Mouse (Mus musculus) neural tube, embryonic 13.5 days (tissue): ENCODE measurements at regions not wholly inside any gene's neighbourhood (a gene's known extent, or its start where the extent isn't known, plus 50 kb on each side); places are given as distances from the start of the nearest gene placed in this dataset.

Experiments
- ATAC-seq: fragments of 200-750 bp; cut with Nextera tagmentation; 2 replicates; pipeline ENCODE4 v1.8.0; 2017; ENCODE audit warnings: low read depth, mild to moderate bottlenecking, moderate TSS enrichment, moderate library complexity
- H3K27ac ChIP-seq: fragments of 300-500 bp; sonication (generic); replicated peaks from 2 replicates; pipeline ENCODE4 v1.5.1; 2015; ENCODE audit warnings: moderate library complexity, mild to moderate bottlenecking, inconsistent platforms
- H3K27me3 ChIP-seq: fragments of 300-500 bp; sonication (generic); 2 replicates; pipeline ENCODE4 v1.6.1; 2015; ENCODE audit warnings: mild to moderate bottlenecking, inconsistent platforms
- H3K36me3 ChIP-seq: fragments of 300-500 bp; sonication (generic); 2 replicates; pipeline ENCODE4 v1.6.1; 2015; ENCODE audit warnings: mild to moderate bottlenecking, inconsistent platforms
- H3K4me1 ChIP-seq: fragments of 300-500 bp; sonication (generic); replicated peaks from 2 replicates; pipeline ENCODE4 v1.6.1; 2015; ENCODE audit warnings: inconsistent platforms
- H3K4me2 ChIP-seq: fragments of 300-500 bp; sonication (generic); 2 replicates; pipeline ENCODE4 v1.6.1; 2015; ENCODE audit warnings: inconsistent platforms, mild to moderate bottlenecking, moderate library complexity
- H3K4me3 ChIP-seq: fragments of 300-500 bp; sonication (generic); 2 replicates; pipeline ENCODE4 v1.5.1; 2015; ENCODE audit warnings: mild to moderate bottlenecking, inconsistent platforms
- H3K9ac ChIP-seq: fragments of 300-500 bp; sonication (generic); 2 replicates; pipeline ENCODE4 v1.6.1; 2015; ENCODE audit warnings: moderate library complexity, mild to moderate bottlenecking, inconsistent platforms
- H3K9me3 ChIP-seq: fragments of 300-500 bp; sonication (generic); 2 replicates; pipeline ENCODE4 v1.6.1; 2016; ENCODE audit warnings: inconsistent platforms
- WGBS: fragments of 180-500 bp; shearing (Covaris S2); methylation state at CpG from one replicate; pipeline ENCODE4 v1.1.7; 2015; 5-methylcytosine and 5-hydroxymethylcytosine counted together

GRCm38 (mm10) chr8:44766111-44766873 lies 169.0 kb upstream of the Fat1 start:
- no peaks in the 10 kb centered on the region for H3K27me3 ChIP-seq
- H3K4me2 ChIP-seq = no peak overlapping the region
- no peaks in the 10 kb centered on the region for H3K9me3 ChIP-seq
- no peaks in the 10 kb centered on the region for H3K4me1 ChIP-seq
- ATAC-seq = no peak
- H3K4me3 ChIP-seq = no peak overlapping the region
- H3K9ac ChIP-seq = no peak overlapping the region
- H3K36me3 ChIP-seq = no peaks in the 10 kb centered on the region
- H3K27ac ChIP-seq = no peak overlapping the region
- 56% methylated on average over 12 of the region's 12 CpGs for WGBS

- H3K4me1 ChIP-seq = no peaks in the 10 kb centered on the region
- no peaks in the 10 kb centered on the region for H3K36me3 ChIP-seq
- H3K9ac ChIP-seq = no peak overlapping the region
- no peaks in the 10 kb centered on the region for H3K27me3 ChIP-seq
- no peak overlapping the region for H3K4me3 ChIP-seq
- no peak overlapping the region for H3K27ac ChIP-seq
- no peak overlapping the region for H3K4me2 ChIP-seq
- no peaks in the 10 kb centered on the region for H3K9me3 ChIP-seq
- ATAC-seq = no peak
- WGBS = 77% methylated on average over 4 of the region's 4 CpGs
Measured at GRCm38 (mm10) chr8:44767271-44767670, 168.0 kb upstream of the Fat1 start.

DNA sequence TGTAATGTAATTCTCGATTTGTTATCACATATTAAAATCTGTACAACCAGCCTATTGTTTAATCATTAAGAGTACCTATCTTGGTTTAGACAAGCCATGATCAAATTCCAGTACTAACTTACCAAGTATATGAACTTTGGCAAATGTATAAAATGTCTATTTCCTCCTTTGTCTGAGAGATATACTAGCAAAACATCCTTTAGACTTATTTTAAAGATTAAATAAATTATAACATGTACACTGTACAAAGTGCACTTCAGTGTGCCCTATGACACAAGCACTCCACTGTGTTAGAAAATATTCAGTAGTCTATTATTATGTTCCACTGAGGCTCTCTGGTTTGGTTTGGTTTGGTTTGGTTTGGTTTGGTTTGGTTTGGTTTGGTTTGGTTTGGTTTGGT lies 156.0 kb upstream of the Fat1 start:
- H3K27ac ChIP-seq = no peak overlapping the region
- WGBS = 78% methylated on average over 1 of the region's 1 CpGs
- H3K4me3 ChIP-seq = no peak overlapping the region
- H3K36me3 ChIP-seq = no peaks in the 10 kb centered on the region
- no peak for ATAC-seq
- H3K4me2 ChIP-seq = no peak overlapping the region
- no peaks in the 10 kb centered on the region for H3K4me1 ChIP-seq
- no peaks in the 10 kb centered on the region for H3K27me3 ChIP-seq
- no peak overlapping the region for H3K9ac ChIP-seq
- H3K9me3 ChIP-seq = no peaks in the 10 kb centered on the region

DNA sequence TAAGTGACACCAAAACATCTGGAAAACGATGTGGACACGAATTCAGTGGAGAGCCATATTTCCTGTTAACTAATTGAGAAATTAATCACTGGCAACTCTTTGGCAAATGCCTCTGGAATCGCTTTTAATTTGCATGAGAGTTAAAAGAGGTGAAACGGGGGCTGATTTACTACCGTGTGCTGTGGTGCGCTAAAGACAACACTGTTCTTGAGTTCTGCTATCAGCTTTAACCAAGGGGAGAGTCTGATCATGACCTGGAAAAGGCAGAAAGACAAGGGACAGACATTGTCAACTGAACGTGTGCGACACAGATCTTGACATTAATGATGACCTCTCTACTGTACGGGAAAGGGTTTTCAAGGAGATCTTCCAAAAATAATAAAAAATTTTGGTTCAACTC lies 152.8 kb upstream of the Fat1 start:
- 71% methylated on average over 9 of the region's 9 CpGs for WGBS
- ATAC-seq = no peak
- H3K4me2 ChIP-seq = no peak overlapping the region
- no peaks in the 10 kb centered on the region for H3K9me3 ChIP-seq
- no peak overlapping the region for H3K27ac ChIP-seq
- no peak overlapping the region for H3K4me3 ChIP-seq
- H3K27me3 ChIP-seq = no peaks in the 10 kb centered on the region
- no peaks in the 10 kb centered on the region for H3K36me3 ChIP-seq
- H3K4me1 ChIP-seq = peaks cover 5% of the 10 kb centered on the region
- no peak overlapping the region for H3K9ac ChIP-seq

DNA sequence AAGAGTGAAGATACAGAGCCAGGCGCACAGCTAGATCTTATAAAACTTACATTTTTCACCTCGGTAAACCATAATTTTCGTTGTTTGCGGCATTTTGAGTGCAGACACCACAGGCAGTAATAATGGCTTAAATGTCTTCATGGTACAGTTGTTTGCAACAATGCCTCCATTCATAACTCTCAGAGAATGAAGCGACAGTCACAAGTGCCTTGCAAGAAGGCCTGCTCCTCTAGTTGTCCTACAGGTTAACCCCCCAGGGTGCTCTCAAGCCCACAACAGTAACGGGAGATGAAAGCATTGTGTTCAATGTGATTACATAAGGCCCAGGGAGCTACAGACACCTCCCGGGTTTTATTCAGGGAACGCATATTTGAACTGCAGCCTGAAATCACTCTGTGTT lies 150.1 kb upstream of the Fat1 start:
- Histone ChIP-seq H3K27me3 (no peaks in the 10 kb centered on the region), H3K27ac (no peak overlapping the region), H3K4me3 (no peak overlapping the region), H3K9ac (no peak overlapping the region), H3K4me1 (peaks cover 11% of the 10 kb centered on the region), H3K36me3 (no peaks in the 10 kb centered on the region), H3K9me3 (no peaks in the 10 kb centered on the region), H3K4me2 (no peak overlapping the region)
- WGBS = 25% methylated on average over 8 of the region's 8 CpGs
- no peak for ATAC-seq

DNA sequence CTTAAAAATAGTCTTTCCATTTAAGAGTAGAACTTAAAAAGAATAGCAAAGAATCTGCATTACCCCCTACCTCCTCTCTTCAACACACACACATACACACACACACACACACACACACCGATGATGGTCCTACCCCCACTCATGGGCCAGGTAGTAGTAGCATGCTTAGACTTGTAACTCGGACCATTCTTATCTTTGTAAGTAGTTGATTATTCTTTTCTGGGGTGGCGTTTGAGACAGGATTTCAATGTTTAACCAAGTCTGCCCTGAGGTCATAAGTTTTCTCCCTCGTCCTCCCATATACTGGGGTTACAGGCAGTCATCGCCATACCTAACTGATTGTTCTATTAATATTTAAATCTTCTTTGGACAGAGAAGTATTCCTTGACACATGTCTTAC lies 148.5 kb upstream of the Fat1 start:
- ATAC-seq = no peak

DNA sequence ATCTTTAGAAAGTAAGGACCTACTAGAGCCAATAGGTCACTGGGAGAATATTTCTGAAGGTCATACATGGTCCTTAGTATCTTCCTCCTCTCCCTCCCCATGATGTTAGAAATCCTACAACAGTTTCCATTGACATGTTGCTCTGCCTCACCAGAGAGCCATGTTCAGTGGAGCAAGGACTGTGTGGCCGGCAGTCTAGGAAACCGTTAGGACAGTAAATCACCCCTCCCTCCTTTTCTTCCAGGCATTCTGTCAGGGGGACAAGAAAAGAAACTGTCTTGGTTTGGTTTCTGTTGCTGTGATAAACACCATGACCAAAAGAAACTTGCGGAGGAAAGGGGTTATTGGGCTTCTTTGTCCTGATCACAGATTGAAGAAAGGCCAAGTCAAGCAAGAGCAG lies 147.0 kb upstream of the Fat1 start:
- no peak overlapping the region for H3K4me2 ChIP-seq
- H3K4me3 ChIP-seq = no peak overlapping the region
- H3K9ac ChIP-seq = no peak overlapping the region
- H3K27ac ChIP-seq = no peak overlapping the region
- H3K27me3 ChIP-seq = no peaks in the 10 kb centered on the region
- no peak for ATAC-seq
- H3K4me1 ChIP-seq = peaks cover 11% of the 10 kb centered on the region
- 14% methylated on average over 3 of the region's 3 CpGs for WGBS
- no peaks in the 10 kb centered on the region for H3K36me3 ChIP-seq
- H3K9me3 ChIP-seq = no peaks in the 10 kb centered on the region

More for the DNA sequence above, 148.5 kb upstream of the Fat1 start:
- 83% methylated on average over 5 of the region's 5 CpGs for WGBS
- no peaks in the 10 kb centered on the region for H3K36me3 ChIP-seq
- H3K4me2 ChIP-seq = no peak overlapping the region
- H3K27ac ChIP-seq = no peak overlapping the region
- no peak overlapping the region for H3K4me3 ChIP-seq
- no peaks in the 10 kb centered on the region for H3K27me3 ChIP-seq
- no peaks in the 10 kb centered on the region for H3K9me3 ChIP-seq
- peaks cover 11% of the 10 kb centered on the region for H3K4me1 ChIP-seq
- H3K9ac ChIP-seq = no peak overlapping the region

DNA sequence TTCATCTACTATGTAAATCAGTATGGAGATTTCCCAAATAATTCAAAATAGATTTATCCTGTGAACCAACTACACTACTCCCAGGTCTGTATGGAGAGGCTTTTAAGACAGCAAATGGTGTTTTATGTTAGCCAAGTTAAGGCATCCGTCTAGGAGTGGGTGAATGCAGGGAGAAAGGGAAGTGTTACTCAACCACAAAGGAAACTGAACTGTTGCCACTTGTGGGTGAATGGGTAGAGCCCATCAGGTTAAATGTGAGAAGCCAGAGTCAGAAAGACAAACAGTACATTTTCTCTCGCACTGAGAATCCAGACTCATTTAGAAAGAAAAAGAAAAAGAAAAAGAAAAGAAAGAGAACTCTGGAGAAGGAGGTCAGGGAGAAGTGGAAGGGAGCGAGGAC lies 135.7 kb upstream of the Fat1 start:
- Histone ChIP-seq H3K4me3 (no peak overlapping the region), H3K27me3 (no peaks in the 10 kb centered on the region), H3K36me3 (no peaks in the 10 kb centered on the region), H3K4me1 (no peaks in the 10 kb centered on the region), H3K4me2 (no peak overlapping the region), H3K9ac (no peak overlapping the region), H3K9me3 (no peaks in the 10 kb centered on the region), H3K27ac (no peak overlapping the region)
- WGBS = 75% methylated on average over 3 of the region's 3 CpGs
- ATAC-seq = no peak

DNA sequence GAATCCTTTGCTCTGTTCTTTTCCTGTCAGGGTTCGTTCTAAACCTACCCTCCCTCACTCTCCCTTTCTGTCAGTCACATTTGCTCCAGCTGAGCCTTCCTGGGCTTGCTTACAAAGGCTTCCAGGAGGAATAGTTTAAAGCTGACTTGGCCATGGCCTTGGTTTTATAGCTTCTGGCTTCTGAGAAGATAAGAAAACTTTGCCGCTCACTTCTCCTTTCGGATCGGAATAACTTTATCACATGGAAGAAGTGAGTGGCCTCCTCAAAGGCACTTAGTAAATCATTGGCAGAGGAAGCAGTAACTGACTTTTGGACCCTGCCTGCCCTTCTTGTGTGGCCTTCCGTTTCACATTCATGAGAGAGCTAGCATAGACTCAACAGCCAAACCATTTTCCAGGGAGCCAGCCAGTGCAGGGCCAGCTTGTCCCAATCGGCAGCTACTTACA lies 134.4 kb upstream of the Fat1 start:
- no peaks in the 10 kb centered on the region for H3K4me1 ChIP-seq
- no peaks in the 10 kb centered on the region for H3K27me3 ChIP-seq
- no peaks in the 10 kb centered on the region for H3K36me3 ChIP-seq
- no peak overlapping the region for H3K4me3 ChIP-seq
- no peak overlapping the region for H3K4me2 ChIP-seq
- WGBS = 42% methylated on average over 6 of the region's 6 CpGs
- no peaks in the 10 kb centered on the region for H3K9me3 ChIP-seq
- H3K9ac ChIP-seq = no peak overlapping the region
- no peak overlapping the region for H3K27ac ChIP-seq
- no peak for ATAC-seq

- Histone ChIP-seq H3K4me1 (no peaks in the 10 kb centered on the region), H3K27me3 (no peaks in the 10 kb centered on the region), H3K36me3 (no peaks in the 10 kb centered on the region), H3K9ac (no peak overlapping the region), H3K27ac (no peak overlapping the region), H3K4me3 (no peak overlapping the region), H3K9me3 (no peaks in the 10 kb centered on the region), H3K4me2 (no peak overlapping the region)
- ATAC-seq = no peak
- WGBS = 44% methylated on average over 6 of the region's 6 CpGs
Measured at GRCm38 (mm10) chr8:44801604-44802206, 133.5 kb upstream of the Fat1 start.

GRCm38 (mm10) chr8:44802331-44802730 lies 132.9 kb upstream of the Fat1 start:
- H3K4me2 ChIP-seq = no peak overlapping the region
- no peaks in the 10 kb centered on the region for H3K9me3 ChIP-seq
- H3K4me1 ChIP-seq = no peaks in the 10 kb centered on the region
- no peak overlapping the region for H3K9ac ChIP-seq
- no peaks in the 10 kb centered on the region for H3K27me3 ChIP-seq
- ATAC-seq = no peak
- WGBS = 72% methylated on average over 5 of the region's 5 CpGs
- H3K36me3 ChIP-seq = no peaks in the 10 kb centered on the region
- no peak overlapping the region for H3K4me3 ChIP-seq
- no peak overlapping the region for H3K27ac ChIP-seq

GRCm38 (mm10) chr8:44804414-44805178 lies 130.7 kb upstream of the Fat1 start:
- Histone ChIP-seq H3K27me3 (no peaks in the 10 kb centered on the region), H3K27ac (no peak overlapping the region), H3K9ac (no peak overlapping the region), H3K4me2 (no peak overlapping the region), H3K9me3 (no peaks in the 10 kb centered on the region), H3K4me1 (no peaks in the 10 kb centered on the region), H3K36me3 (no peaks in the 10 kb centered on the region), H3K4me3 (no peak overlapping the region)
- WGBS = 31% methylated on average over 14 of the region's 14 CpGs
- no peak for ATAC-seq
